Mouse (Mus musculus): ENCODE measurements around the gene Slitrk1. TPM values are rescaled to one million over a fixed set of nuclear protein-coding genes. Genes with fewer than 3 reads are reported as not detected.

Slitrk1 gene
- polyA plus RNA-seq, 2 experiments = 4.4 to 5.5 TPM

GRCm38 (mm10) chr14:108867816-108868215, 46.1 kb downstream of the Slitrk1 start:
- ATAC-seq (ENCODE audit: low FRiP score, low read depth) = no peak
- H3K4me2 ChIP-seq (replicated peaks; ENCODE audit: low read depth, low read length, severe bottlenecking) = no peak overlapping the region
- peak; percentile 38 for DNase-seq (ENCODE audit: low spot score)
- H3K36me3 ChIP-seq (ENCODE audit: control insufficient read depth, insufficient read depth, low read length) = no peaks in the 10 kb centered on the region
- no peaks in the 10 kb centered on the region for H3K4me1 ChIP-seq (ENCODE audit: control insufficient read depth, insufficient read depth, low read length)
- no peaks in the 10 kb centered on the region for H3K27me3 ChIP-seq (ENCODE audit: control insufficient read depth, insufficient read depth, low read length)
- H3K4me3 ChIP-seq (replicated peaks; ENCODE audit: low read length) = no peak overlapping the region
- H3K9ac ChIP-seq (ENCODE audit: low read depth, low read length, severe bottlenecking) = no peak overlapping the region
- no peak overlapping the region for H3K27ac ChIP-seq (replicated peaks; ENCODE audit: low read depth, low read length)
- H3K9me3 ChIP-seq (ENCODE audit: control insufficient read depth, low read length) = no peaks in the 10 kb centered on the region
- TF ChIP-seq POLR2A (IDR thresholded peaks at IDR 0.05; ENCODE audit: borderline replicate concordance, extremely low read depth, insufficient read depth, insufficient read length) = no peak

GRCm38 (mm10) chr14:108864631-108865030, 49.3 kb downstream of the Slitrk1 start:
- no peak overlapping the region for H3K27ac ChIP-seq (replicated peaks; ENCODE audit: low read depth, low read length)
- H3K27me3 ChIP-seq (ENCODE audit: control insufficient read depth, insufficient read depth, low read length) = no peaks in the 10 kb centered on the region
- no peak for ATAC-seq (ENCODE audit: low FRiP score, low read depth)
- no peak overlapping the region for H3K9ac ChIP-seq (ENCODE audit: low read depth, low read length, severe bottlenecking)
- no peaks in the 10 kb centered on the region for H3K9me3 ChIP-seq (ENCODE audit: control insufficient read depth, low read length)
- no peak overlapping the region for H3K4me2 ChIP-seq (replicated peaks; ENCODE audit: low read depth, low read length, severe bottlenecking)
- no peak for DNase-seq (ENCODE audit: low spot score)
- H3K4me3 ChIP-seq (replicated peaks; ENCODE audit: low read length) = no peak overlapping the region
- H3K4me1 ChIP-seq (ENCODE audit: control insufficient read depth, insufficient read depth, low read length) = no peaks in the 10 kb centered on the region
- H3K36me3 ChIP-seq (ENCODE audit: control insufficient read depth, insufficient read depth, low read length) = no peaks in the 10 kb centered on the region
- TF ChIP-seq POLR2A (IDR thresholded peaks at IDR 0.05; ENCODE audit: borderline replicate concordance, extremely low read depth, insufficient read depth, insufficient read length) = no peak

- Histone ChIP-seq H3K9me3 (ENCODE audit: control insufficient read depth, low read length) (no peaks in the 10 kb centered on the region), H3K36me3 (ENCODE audit: control insufficient read depth, insufficient read depth, low read length) (no peaks in the 10 kb centered on the region), H3K4me2 (replicated peaks; ENCODE audit: low read depth, low read length, severe bottlenecking) (no peak overlapping the region), H3K9ac (ENCODE audit: low read depth, low read length, severe bottlenecking) (no peak overlapping the region), H3K4me3 (replicated peaks; ENCODE audit: low read length) (no peak overlapping the region), H3K27ac (replicated peaks; ENCODE audit: low read depth, low read length) (no peak overlapping the region), H3K4me1 (ENCODE audit: control insufficient read depth, insufficient read depth, low read length) (no peaks in the 10 kb centered on the region), H3K27me3 (ENCODE audit: control insufficient read depth, insufficient read depth, low read length) (no peaks in the 10 kb centered on the region)
- TF ChIP-seq POLR2A (IDR thresholded peaks at IDR 0.05; ENCODE audit: borderline replicate concordance, extremely low read depth, insufficient read depth, insufficient read length) = no peak
- 81% methylated on average over 1 of the region's 1 CpGs for WGBS
- DNase-seq (ENCODE audit: low spot score) = no peak
- ATAC-seq (ENCODE audit: low FRiP score, low read depth) = no peak
Measured at GRCm38 (mm10) chr14:108859310-108859709, 54.6 kb downstream of the Slitrk1 start.
